Mouse (Mus musculus) ZHBTc4 (cell line): Measurements from ENCODE around the gene Srebf1.

ENCODE experiments used
- DNase-seq: peaks from one replicate; pipeline ENCODE4 v3.0.0-alpha.2; 2011; ENCODE audit warnings: low read depth, low spot score

Gene Srebf1

DNA sequence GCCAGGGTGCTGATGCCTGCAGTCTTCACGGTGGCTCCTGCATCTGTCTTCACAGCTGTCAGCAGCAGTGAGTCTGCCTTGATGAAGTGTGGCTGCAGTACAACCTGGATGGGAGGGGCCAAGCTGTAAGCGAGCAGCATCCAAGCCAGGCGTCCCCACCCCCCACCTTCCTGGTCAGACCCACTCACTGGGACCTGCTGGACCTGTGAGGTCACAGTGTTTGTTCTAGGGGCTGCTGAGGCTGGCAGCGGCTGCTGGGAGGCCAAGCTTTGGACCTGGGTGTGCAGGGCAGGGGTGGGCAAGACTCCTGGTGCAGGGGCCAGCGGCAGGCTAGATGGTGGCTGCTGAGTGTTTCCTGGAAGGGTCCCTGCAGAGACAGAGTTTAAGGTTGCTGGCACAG is 16.2 kb downstream of the Srebf1 start:
- DNase-seq = no peak

DNA sequence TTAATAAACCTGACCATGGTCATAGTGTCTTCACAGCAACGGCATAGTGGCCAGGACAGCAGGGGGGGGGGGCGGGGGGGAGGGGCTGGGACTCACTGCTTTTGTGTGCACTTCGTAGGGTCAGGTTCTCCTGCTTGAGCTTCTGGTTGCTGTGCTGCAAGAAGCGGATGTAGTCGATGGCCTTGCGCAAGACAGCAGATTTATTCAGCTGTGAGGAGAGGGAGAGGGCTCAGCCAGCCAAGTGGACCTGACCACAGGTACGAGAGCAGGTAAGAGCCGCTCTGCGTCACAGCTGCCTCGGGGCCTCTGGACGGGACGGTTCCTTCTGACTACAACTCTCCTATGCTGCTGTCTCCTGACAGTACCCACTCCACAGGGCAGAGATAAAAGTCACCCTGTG is 17.4 kb downstream of the Srebf1 start:
- no peak for DNase-seq

DNA sequence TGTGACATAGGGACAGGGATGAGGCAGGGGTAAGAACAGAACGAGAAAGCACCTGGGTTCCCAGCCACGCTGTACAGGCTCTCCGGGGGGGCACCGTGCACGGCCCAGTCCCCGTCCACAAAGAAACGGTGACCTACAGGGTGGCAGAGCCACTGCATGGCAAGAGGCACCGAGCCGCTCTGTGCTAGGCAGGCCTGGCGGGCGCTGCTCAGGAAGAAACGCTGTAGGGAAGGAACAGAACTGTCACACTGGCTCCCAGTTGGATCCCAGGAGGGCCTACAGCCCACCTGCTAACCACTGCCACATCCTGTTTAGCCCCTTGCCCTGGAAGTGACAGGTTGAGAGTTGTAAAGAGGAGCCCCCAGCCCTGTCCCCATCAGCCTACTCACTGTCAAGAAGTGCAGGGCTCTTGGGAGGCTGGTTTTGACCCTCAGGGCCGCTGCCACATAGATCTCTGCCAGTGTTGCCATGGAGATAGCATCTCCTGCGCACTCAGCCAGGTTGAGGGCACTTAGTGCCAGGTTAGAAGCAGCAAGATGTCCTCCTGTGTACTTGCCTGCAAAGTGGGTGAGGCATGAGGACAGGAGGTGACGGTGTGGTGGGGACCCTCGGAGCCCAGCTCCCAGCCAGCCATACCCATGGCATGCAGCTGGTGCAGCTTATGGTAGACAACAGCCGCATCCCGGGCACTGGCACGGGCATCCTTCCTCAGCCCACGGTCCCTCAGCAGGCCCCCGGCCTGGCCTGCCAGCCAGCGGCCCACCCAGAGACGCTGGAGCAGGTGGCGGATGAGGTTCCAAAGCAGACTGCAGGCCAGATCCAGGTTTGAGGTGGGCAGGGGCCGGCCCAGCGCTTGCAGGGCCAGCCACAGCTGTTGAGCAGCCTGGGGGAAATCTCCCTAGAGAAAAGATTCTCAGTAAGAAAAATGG is 19.4 kb downstream of the Srebf1 start:
- DNase-seq = no peak

DNA sequence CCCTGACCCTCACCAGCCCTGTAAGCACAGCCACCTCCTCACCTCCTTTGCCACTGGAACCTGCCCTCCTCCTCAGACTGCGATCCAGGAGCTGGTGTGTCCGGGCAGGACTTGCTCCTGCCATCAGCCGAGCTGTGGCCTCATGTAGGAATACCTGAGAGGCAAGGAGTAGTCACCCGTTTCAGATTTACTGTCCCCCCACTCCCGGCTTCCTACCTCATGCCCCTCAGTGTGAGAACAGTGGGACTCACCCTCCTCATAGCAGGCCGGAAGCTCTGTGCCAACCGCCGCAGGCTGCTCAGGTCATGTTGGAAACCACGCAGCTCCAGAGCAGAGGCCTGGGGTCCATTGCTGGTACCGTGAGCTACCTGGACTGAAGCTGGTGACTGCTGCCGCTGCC is 22.0 kb downstream of the Srebf1 start:
- no peak for DNase-seq

DNA sequence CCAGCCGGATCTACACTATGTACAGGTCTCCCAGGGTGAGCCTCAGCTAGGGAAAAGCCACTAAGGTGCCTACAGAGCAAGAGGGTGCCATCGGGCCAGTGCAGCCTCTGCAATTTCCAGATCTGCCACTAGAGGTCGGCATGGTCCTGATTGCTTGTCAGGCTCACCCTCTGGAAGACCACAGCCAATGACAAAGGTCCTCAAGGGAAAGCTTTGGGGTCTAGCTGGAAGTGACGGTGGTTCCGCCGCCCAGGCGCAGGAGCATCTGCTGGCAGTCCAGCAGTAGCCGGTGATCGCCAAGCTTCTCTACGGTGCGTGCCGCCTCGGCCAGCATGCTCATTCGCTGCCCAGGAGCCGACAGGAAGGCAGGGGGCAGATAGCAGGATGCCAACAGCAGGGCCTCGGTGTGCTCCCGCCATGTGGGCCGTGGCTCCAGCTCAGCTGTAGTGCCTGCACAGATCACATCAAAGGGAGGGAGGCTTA is 22.6 kb downstream of the Srebf1 start:
- peak; percentile 92 for DNase-seq

DNA sequence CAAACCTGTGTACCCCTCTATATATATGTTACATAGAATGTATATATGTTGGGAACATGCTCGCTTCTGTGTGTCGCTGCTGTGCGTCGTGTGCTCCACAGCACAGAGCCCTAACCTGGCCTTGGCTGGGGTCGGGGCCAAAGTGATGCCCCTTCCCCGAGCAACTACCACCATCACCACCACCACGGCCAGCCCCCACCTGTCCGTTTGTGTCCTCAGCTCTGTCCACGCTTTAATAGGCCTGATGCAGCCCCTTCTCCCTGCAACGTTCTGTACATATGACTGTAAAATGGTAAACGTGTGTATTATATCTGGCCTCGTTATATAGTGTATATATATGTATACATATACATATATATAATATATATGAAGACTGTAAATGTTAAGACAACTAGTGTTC is 23.7 kb downstream of the Srebf1 start:
- DNase-seq = no peak

DNA sequence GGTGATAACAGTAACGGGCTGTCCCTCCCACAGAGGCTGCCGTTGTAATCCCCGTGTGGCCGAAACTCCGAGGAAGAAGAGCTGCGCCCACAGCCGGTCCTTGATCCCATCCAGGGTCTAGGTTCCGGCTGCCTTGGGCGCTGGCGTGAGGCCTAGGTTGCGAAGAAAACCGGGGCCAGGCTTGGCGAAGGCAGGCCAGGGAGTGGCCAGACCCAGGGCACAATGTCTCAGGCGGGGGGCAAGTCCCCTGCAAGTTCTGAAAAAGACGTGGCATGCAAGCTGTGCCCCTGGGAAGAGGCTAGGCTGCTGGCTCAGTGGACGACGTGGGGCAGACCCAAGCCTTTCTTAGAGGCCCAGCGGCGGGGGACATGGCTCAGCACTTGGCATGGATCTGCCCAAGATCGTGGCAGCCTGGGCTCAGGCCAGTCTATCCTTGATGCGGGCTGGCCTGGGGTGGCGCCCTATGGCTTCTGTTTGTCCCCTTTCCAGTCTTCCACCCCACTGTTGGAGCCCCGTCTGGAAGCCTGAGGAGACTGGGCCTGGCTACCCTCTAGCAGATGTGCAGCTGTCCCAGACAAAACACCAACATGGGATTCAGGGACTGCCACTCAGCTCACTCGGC is 24.3 kb downstream of the Srebf1 start:
- DNase-seq = no peak

DNA sequence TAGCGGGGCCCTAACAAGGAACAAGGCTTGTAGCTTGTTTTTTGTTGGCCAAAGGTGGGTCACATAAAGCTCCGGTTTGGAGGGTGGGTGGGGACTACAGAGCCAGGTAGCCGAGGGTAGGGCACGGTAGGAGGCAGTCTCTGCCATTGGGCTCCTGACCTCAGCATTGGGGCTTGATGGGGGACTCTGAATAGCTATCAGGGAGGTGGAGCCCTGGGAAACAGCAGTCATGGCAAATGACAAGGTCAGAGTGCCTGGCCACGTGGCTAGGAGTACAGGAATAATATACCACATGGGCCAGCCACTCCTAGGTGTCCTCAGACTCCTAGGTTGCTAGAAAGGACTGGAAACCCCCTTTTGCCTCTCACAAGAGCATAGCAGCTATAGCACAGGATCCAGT is 26.0 kb downstream of the Srebf1 start:
- no peak for DNase-seq

DNA sequence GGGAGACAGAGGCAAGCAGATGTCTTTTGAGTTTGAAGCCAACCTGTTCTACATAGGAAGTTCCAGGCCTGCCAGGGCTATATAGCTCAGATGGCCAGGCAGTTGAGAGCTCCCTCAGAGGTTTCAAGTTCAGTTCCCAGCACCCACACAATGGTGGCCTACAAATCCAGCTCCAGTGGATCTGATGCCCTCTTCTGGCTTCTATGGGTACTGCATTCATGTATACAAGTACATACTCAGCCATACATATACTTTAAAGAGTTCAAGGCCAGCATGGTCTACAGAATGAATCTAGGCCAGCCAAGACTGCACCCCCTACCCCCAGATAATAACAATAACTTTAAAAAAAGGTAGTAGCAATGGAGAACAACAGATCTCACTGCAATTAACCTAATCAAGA is 27.3 kb downstream of the Srebf1 start:
- peak; percentile 87 for DNase-seq

DNA sequence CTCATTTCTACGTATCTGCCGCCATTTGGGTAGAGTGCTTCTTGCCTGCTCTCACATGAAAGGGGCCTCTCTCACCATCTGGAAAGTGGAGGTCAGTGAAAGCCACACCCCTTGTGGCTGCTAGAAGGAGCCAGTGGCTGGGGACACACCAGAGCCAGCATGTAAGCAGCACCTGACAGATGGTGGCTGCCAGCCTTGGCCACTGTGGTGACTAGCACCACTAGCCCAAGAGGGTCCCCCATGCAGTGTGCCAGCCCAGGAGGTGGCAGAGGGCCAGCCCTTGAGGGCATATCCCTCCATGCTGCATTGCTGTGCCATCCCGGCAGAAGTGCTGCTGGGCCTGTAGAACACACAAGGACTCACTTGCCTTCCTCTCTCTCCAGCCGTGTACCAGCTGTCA is 28.8 kb downstream of the Srebf1 start:
- no peak for DNase-seq

- DNase-seq = no peak
Measured at GRCm38 (mm10) chr11:60192534-60192933, 29.8 kb downstream of the Srebf1 start.

GRCm38 (mm10) chr11:60190055-60190641 is 32.2 kb downstream of the Srebf1 start:
- no peak for DNase-seq

GRCm38 (mm10) chr11:60189501-60190040 is 32.8 kb downstream of the Srebf1 start:
- DNase-seq = peak; percentile 57

GRCm38 (mm10) chr11:60188275-60188853 is 34.0 kb downstream of the Srebf1 start:
- DNase-seq = peak; percentile 47

GRCm38 (mm10) chr11:60187070-60187469 is 35.3 kb downstream of the Srebf1 start:
- DNase-seq = no peak

DNA sequence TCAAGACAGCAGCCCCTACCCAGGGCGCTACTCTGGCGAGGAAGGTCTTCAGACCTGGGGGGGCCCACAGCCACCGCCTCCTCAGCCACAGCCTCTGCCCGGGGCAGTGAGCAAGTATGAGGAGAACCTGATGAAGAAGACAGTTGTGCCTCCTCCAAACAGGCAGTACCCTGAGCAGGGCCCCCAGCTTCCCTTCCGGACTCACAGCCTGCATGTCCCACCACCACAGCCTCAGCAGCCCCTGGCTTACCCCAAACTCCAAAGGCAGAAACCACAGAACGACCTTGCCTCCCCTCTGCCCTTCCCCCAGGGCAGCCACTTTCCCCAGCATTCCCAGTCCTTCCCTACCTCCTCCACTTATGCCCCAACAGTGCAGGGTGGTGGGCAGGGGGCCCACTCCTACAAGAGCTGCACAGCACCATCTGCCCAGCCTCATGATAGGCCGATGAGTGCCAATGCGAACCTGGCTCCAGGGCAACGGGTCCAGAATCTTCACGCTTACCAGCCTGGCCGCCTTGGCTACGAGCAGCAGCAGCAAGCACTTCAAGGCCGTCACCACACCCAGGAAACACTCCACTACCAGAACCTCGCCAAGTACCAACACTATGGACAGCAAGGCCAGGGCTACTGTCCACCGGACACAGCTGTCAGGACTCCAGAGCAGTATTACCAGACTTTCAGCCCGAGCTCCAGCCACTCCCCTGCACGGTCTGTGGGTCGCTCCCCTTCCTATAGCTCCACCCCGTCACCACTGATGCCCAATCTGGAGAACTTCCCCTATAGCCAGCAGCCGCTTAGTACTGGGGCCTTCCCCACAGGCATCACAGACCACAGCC is 36.8 kb downstream of the Srebf1 start:
- no peak for DNase-seq

- no peak for DNase-seq
Measured at GRCm38 (mm10) chr11:60184346-60185325, 37.7 kb downstream of the Srebf1 start.

DNA sequence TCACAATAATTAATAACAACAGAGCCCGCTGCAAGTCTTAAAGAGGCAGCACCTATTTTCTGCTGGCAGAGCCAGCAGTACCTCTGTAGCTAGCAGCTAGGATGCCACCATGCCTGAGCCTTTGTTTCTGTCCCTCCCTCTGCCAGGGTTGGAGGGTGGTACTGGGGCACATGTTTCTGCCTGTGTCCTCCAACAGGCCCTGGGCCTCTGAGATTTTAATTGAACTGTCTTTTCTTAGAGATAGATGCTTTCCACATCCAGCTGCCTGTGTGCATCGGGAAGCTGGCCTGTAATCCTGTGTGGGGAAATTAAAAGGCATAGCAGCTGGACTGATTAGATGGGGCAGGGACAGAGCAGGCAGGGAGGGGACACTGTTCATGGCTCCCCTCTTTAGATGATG is 39.6 kb downstream of the Srebf1 start:
- DNase-seq = no peak

- peak; percentile 70 for DNase-seq
Measured at GRCm38 (mm10) chr11:60182116-60182670, 40.2 kb downstream of the Srebf1 start.
